Comparison of ENCODE assay signal across 5 mouse cellular contexts in genomic region chr11:102280267-102280666, GRCm38 (mm10). TPM values are rescaled to one million over a fixed set of nuclear protein-coding genes. Genes with fewer than 3 reads are reported as not detected.
"Had no signal": no experiment of that assay in that cellular context is flagged by ENCODE, and none has a peak within 500 bp of the region (broad histone marks: within the 10 kb centered on the region; RNA-seq: fewer than 3 reads in every experiment).

No protein-coding gene starts in this region.

RNA-seq across cellular contexts. Expression of gene Asb16, which starts 11.7 kb away (rescaled TPM):
- total RNA-seq: monocyte, adult 5-6 weeks; neutrophil, adult 5-6 weeks had no signal
- polyA plus RNA-seq: midbrain, embryonic 13.5 days; neural tube, embryonic 12.5 days; stomach, embryonic 15.5 days had no signal

RNA-seq across cellular contexts. Expression of gene BC030867, which starts 31.6 kb away (rescaled TPM):
- total RNA-seq: monocyte, adult 5-6 weeks; neutrophil, adult 5-6 weeks had no signal
